Mouse (Mus musculus): ENCODE measurements at regions not wholly inside any gene's neighbourhood (a gene's known extent, or its start where the extent isn't known, plus 50 kb on each side); places are given as distances from the start of the nearest gene placed in this dataset.

DNA sequence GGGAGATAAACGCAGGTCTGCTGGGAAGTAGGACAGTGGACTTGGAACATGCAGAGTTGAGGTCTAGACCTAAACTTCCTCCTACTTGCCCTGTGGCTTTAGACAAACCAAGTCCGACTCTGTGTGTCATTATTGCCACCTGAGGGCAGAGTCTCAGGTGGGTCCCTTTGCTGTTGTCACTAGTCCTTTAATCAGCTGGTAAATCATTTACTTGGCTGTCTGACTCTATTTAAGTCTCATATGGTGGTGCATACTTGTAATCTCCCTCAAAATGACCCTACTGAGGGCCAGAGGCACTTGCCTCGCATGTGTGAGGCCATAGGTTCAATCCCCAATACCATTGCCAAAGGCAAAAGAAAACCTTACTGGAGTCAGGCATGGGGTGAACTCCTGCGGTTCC is 62.7 kb upstream of the Itga11 start:
- TF ChIP-seq CTCF (IDR thresholded peaks at IDR 0.05; ENCODE audit: low read depth, low read length) (no peak), POLR2A (IDR thresholded peaks at IDR 0.05; ENCODE audit: extremely low read depth, insufficient read depth, low read length) (no peak)

All from liver, adult 2 months (tissue).